Mouse (Mus musculus) forelimb bud, embryonic 11.5 days (tissue): ENCODE results near the gene Gm10073.
"Not testable (repeated sequence)": the region's sequence is repeated elsewhere in the genome, so short reads cannot be mapped to it uniquely, and the experiment has no call there.

Experiments
- DNase-seq: peaks from one replicate; pipeline ENCODE4 v3.0.0-alpha.2; 2012; ENCODE audit warnings: low read depth, low spot score

Gene Gm10073

GRCm38 (mm10) chr8:106573168-106573567 is at the start of gene Gm10073:
Gene Gm10073 (minus strand): TSS chr8:106573461.
- DNase-seq: not testable (repeated sequence)

DNA sequence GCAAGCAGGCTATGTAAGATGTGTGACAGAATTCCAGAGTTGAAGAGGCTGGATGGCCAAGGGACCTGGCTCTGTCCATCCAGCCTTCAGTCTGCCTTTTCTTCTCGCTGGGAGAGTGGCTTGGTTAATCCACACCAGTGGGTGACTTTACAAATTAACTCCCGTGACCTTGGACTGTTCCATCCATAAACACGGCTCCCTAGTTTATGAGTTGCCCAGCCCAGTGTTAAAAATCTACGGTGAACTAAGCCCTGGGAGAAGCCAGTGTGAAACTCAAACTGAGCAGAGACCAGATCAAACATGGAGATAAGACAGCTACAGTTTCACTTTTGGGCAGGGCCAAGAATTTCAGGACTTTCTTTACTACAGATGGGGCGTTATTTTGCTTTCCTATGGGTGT is 49.8 kb upstream of the Gm10073 start:
- no peak for DNase-seq

DNA sequence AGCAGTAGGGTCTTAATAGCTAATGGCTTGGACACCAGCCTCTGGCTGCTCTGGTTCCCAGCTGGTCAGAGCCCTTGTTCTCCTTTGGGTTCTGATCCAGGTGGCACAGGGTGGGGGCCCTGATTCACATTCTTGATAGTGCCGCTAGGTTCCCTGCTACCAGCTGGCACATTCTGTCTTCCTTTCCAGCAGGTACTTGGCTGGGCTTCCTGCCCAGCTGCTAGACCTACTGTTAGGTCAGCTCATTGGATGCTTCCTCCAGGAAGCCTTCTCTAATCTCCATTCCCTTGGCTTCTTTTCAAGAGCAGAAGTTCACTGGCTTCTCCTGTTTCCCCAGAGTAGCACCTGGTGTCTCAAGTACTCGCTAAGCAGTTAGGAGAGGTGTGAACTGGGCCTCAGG is 47.2 kb upstream of the Gm10073 start:
- DNase-seq: no peak

- peak; percentile 43 for DNase-seq
Observed at GRCm38 (mm10) chr8:106619549-106620245, 46.4 kb upstream of the Gm10073 start.

GRCm38 (mm10) chr8:106618324-106618723 is 45.1 kb upstream of the Gm10073 start:
- DNase-seq: no peak

DNA sequence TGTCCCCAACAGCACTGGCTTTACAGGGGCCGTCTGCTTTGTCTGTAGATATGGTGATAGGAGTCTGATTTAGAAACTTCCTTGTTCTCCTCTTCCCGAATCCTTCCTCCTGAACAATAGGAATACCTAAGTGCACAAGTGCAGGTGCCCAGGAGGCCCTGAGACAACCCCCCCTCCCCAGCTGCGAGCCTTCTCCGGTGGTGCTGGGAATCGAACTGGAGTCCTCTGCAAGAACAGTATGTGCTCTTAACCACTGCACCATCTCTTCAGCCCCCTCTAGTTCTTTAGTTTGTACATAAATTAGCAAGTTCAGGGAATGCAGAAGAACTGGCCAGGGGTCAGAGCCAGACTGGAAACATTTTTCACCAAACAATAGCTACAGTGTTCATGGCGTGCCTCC is 44.6 kb upstream of the Gm10073 start:
- DNase-seq: no peak

GRCm38 (mm10) chr8:106617196-106617595 is 43.9 kb upstream of the Gm10073 start:
- no peak for DNase-seq

GRCm38 (mm10) chr8:106616679-106617078 is 43.4 kb upstream of the Gm10073 start:
- DNase-seq: no peak

DNA sequence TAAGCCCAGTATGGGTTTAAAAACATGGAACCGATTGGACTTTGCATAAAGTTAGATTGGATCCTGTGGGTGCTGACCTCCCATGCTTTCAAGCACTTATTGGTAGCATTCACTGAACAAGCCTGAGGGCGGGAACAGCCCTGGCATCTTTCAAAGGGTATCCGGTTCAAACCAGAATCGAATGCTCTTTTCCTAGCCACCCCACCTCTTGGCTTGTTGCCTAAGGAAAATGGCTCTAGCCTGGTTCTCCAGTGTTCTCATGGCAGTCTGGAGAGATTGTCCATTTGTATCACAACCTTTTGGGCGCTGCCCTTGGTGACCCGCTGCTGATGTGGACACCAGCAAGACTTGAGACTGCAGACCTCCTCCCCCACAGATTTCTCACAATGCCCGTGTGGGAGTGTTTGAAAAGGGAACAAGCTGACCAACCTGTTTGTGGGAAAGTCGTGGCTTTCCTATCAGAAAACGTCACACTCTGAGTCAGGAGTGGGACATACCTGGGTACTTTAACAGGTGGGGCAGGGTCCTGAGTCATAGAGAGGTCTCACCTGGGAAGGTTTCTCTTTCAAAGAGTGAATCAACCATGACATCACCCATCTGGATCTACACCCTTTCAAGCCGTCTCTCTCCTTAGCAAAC is 42.5 kb upstream of the Gm10073 start:
- no peak for DNase-seq

GRCm38 (mm10) chr8:106614704-106615103 is 41.4 kb upstream of the Gm10073 start:
- DNase-seq: peak; percentile 36

GRCm38 (mm10) chr8:106612047-106612446 is 38.8 kb upstream of the Gm10073 start:
- DNase-seq: no peak

DNA sequence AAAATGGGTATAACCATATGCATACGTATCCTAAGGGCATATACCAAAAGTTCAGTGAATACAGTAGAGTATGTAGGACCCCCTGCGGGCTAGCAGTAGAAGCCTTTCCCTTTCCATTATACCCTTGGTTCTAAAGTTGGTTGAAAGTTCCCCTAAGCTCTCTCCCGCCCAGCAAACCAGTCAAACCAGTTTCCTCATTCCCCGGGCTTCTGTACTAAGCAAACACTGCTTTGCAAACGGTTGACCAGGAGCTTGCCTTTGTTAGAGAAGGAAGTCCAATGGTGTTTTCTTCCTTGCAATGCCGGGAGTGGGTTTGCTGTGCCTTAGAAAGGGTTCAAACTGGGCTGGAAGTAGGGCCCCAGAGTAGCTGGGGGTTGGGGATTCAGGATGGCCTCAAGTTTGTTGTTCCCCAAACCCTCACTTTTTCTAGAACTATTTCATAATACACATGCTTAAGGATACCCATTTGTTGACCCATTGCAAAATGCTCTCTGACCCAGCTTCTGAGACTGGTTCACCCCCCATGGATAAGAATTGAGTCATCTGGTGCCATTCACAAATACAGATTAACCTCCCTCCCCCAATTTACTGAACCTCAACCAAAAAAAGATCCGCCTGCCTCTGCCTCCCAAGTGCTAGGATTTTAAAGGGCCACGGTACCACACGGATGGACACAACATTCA is 37.8 kb upstream of the Gm10073 start:
- no peak for DNase-seq

- DNase-seq: no peak
Observed at GRCm38 (mm10) chr8:106609076-106609903, 36.0 kb upstream of the Gm10073 start.

GRCm38 (mm10) chr8:106608425-106608824 is 35.2 kb upstream of the Gm10073 start:
- no peak for DNase-seq

- not testable (repeated sequence) for DNase-seq
Observed at GRCm38 (mm10) chr8:106607783-106608182, 34.5 kb upstream of the Gm10073 start.

- no peak for DNase-seq
Observed at GRCm38 (mm10) chr8:106606601-106607145, 33.4 kb upstream of the Gm10073 start.

GRCm38 (mm10) chr8:106606121-106606520 is 32.9 kb upstream of the Gm10073 start:
- no peak for DNase-seq

DNA sequence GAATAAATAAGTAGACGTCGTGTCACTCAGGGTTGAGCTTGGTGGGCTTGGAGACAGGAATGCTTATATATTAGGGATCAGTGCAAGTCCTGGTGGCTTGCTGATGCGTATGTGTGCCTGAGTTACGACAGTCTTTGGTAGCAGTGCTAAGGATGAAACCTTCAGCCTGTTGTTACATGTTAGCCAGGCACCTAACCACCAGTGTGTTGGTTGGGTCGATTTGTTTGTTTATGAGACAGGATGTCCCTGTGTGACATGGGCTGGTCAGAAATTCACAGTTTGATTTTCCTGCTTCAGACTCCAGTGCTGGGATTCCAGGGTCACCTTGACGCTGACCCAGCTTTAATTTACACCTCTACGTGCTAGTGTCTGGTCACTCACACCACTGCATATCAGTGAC is 32.4 kb upstream of the Gm10073 start:
- DNase-seq: no peak

GRCm38 (mm10) chr8:106603933-106604332 is 30.7 kb upstream of the Gm10073 start:
- no peak for DNase-seq

GRCm38 (mm10) chr8:106603131-106603819 is 30.0 kb upstream of the Gm10073 start, which contains the start of gene Cdh1:
Gene Cdh1 (plus strand): TSS chr8:106603351.
- DNase-seq: peak; percentile 35
